Mouse (Mus musculus): Measurements from ENCODE around the gene Tbxas1.

Gene Tbxas1

GRCm38 (mm10) chr6:38860301-38860700 is 14.9 kb upstream of the Tbxas1 start:
- DNase-seq: no peak

- DNase-seq: no peak
Observed at GRCm38 (mm10) chr6:38863595-38863994, 11.6 kb upstream of the Tbxas1 start.

DNA sequence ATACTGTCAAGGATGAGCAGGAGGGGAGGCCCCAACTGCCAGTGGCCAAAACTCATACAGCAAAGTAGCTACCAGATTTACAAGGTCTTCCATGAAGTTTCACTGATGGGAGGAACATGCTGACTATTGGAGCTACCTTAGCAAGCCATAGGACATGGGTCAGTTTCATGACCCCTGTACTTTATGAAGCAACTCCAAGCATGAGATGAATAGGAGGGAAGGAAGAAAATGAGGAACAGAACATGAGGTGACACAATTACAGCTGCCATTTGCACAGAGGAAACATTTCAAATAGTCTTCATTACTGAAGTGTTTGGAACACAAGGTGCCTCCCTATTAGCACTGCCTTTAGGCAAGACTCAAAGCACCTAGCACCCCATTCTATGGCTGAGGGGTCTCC is 9.4 kb upstream of the Tbxas1 start:
- DNase-seq: no peak

DNA sequence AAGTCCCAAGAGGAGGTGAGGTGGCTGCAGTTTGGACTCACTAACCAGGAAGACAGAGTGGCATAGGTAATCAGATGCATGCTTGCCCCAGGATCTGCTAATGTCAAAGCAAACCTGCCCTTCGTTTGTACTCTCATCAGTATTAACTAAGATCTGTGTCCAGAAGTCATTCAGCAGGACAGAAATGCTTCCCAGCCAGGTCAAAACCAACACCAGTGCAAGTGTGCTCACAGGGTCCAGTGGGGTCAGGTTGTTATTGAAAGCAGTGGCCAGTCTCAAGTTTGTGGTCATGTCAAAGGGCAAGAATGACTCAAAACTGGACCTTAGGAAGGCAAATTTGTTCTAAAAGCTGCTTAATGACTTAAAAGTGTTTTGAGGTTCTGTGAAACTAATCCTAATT is 8.8 kb upstream of the Tbxas1 start:
- DNase-seq: no peak

DNA sequence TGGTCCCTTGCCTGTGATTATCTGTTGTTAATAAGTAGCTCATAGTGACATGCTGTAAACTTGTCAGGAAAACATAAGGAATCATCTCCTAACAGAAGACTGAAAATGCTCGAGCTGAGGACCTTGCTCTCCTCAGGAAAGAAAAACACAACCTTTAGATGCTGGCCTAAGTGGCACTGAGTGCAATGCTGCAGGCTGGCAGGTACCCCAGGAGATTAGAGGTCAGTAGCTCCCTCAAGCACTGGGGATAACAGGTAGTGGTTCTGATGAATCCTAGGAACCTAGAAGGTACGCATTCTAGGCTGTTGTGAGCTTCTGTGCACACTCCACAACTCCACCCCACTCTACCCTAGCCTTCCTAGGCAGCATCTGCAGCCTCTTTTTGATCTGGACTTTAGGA is 8.4 kb upstream of the Tbxas1 start:
- no peak for DNase-seq

DNA sequence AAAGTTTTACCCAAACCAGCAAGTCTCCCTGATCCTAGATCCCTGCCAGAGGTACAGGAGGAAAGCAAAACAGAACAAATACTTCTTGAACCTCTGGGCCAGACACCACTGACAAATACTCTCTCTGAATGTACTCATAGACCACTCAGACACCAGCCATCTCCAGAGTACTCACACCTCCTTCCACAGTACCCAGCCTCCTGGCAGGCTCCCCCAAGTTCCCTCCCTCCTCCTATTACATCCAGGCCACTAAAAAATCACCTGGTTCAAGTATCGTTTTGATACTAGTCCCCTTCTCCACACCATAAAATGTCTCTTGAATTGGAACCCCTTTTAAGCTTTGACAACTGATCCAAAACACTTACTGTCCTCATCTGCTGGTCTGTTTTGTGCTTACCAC is 7.9 kb upstream of the Tbxas1 start:
- no peak for DNase-seq

- DNase-seq: no peak
Observed at GRCm38 (mm10) chr6:38868974-38869373, 6.2 kb upstream of the Tbxas1 start.

DNA sequence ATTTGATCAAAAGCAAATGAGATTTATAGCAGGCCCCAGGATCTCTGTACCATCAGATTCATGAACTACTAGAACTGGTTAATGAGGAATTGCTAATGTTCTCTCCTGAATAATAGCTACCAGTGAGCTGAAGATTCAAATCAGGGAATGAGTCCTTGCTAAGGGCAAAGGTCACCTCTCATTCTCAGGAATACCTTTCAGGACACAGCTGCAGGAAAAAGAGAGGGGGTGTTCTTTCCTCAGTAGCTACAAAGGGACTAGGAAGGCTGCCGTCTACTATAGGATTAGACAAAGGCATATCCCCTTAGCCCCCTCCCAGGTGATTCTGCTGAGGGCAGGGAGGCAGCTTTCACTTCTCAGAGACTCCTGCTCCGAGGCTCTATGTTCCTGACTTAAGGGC is 5.1 kb upstream of the Tbxas1 start:
- no peak for DNase-seq

DNA sequence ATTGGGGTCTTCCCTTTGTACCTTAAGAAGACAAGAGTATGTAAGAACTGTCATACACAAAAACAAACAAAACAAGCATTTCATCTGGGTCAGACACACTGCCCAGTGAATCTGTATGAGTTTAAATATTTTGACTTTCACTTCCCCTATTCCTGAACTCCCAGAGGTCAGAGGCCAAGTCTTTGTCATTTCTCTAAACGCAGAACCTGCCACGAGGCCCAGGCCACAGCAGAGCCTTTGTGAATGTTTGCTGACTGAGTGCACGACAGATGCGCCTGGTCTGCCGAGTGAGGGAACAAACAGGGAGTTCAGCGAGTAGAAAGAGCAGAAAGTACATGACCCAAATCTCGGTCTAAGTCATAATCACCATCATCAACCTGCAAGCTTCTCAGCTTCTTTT is 4.2 kb upstream of the Tbxas1 start:
- no peak for DNase-seq

- no peak for DNase-seq
Observed at GRCm38 (mm10) chr6:38873316-38873715, 1.9 kb upstream of the Tbxas1 start.

GRCm38 (mm10) chr6:38874035-38874434 is 1.2 kb upstream of the Tbxas1 start:
- DNase-seq: peak; percentile 57

- DNase-seq: no peak
Observed at GRCm38 (mm10) chr6:38874565-38875257, 493 bp upstream of the Tbxas1 start.

GRCm38 (mm10) chr6:38876071-38876911 is 1.1 kb downstream of the Tbxas1 start, which contains the start of gene Hipk2:
Hipk2 (minus strand) TSS chr6:38876165.
- DNase-seq: peak; percentile 74

DNA sequence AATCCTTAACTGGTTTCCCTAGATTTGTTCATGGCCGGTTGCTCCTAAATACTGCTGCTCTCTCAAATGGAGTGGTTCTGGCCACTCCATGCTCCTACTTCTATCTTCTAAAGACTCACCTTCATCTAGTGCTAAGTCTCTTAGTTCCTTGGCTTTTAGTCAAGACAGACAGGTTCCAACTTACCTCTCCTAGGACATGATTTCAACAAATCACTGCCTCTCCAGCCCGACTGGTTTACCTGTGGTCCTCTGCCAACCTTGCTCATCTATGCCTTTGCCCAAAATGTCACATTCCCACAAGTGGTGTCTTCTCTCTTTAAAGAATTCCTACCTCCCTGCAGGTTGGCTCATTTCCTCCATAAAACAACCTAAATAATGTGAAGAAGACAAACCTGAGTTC is 2.5 kb downstream of the Tbxas1 start:
- DNase-seq: no peak

GRCm38 (mm10) chr6:38881468-38881867 is 6.3 kb downstream of the Tbxas1 start:
- no peak for DNase-seq

DNA sequence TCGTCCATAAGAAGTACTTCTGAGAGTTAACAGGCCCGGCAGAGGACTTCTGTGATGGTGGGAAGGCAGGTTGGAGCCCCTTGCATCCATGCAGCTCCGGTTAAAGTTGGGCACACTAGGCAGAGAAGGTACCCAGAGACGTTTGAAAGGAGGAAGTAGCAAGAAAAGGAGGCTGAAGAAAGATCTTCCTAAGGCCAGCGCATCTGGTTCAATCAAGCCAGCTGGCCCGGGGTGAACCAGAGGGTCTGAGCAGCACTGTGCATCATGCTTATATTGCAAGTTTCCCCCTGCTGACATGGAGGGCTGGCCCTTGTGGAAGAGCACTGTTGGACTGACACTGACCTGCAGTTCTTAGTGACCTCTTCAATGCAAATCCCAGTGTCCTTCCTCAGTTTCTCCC is 6.8 kb downstream of the Tbxas1 start:
- no peak for DNase-seq

GRCm38 (mm10) chr6:38882728-38883171 is 7.5 kb downstream of the Tbxas1 start:
- no peak for DNase-seq

DNA sequence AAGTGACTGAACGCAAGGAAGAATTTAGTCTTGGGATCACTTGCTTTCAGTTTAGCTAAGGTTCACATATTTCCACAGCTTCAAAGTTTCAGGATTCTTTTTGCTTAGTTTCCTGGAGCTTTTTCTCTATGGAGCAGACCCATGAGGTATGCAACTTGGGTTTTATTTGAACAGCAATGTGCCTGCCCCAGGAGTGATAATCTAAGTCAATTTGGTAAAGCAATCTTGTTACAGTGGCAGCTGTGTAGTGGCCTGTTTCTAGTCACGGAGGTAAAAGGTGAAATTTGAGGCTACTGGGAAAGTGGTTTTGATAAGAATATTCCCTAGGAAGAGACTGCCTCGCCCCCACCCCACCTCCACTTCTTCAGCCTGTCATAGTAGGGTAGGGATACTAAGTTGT is 9.3 kb downstream of the Tbxas1 start:
- no peak for DNase-seq

GRCm38 (mm10) chr6:38885132-38885531 is 9.9 kb downstream of the Tbxas1 start:
- DNase-seq: no peak

DNA sequence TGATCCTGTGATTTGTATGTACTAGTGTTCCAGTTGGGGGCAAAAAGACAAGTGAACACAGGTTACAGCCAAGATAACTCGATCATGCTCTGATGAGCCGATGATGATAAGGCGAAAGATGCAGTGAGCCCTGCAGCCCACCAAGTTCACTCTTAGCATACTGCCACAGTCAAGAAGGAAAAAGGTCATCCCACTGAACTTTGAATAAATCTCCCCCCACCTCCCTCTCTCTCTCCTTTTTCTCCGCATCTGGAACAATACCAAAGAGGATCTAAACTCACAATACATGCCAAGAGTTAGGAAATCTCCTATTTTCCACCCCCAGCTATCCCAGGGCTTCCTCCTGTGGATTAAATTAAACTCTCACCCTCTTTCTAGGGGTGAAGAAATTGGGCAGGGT is 12.2 kb downstream of the Tbxas1 start:
- DNase-seq: no peak

- no peak for DNase-seq
Observed at GRCm38 (mm10) chr6:38889156-38889555, 14.0 kb downstream of the Tbxas1 start.

GRCm38 (mm10) chr6:38892017-38892416 is 16.8 kb downstream of the Tbxas1 start:
- no peak for DNase-seq

- no peak for DNase-seq
Observed at GRCm38 (mm10) chr6:38893615-38894014, 18.4 kb downstream of the Tbxas1 start.

DNA sequence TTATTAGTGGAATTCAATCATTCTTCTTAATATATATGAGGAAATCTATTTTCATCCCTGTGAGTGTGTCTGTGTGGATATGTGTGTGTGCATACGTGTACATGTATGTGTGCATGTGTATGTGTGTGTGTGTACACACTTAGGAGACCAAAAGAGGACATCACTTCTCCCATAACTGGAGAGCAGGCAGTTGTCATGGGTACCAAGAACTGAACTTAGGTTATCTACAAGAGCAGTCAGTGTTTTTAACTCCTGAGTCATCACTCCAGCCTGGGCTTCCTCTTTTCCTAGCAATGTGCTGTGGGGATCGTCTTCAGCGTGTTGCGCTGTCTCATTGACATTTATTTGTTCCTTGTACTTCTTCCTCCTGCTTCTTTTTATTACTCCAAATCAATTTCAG is 24.9 kb downstream of the Tbxas1 start:
- no peak for DNase-seq
